Mouse (Mus musculus): Measurements from ENCODE around the gene Zfp971.
"Not testable (repeated sequence)": the region's sequence is repeated elsewhere in the genome, so short reads cannot be mapped to it uniquely, and the experiment has no call there.

DNA sequence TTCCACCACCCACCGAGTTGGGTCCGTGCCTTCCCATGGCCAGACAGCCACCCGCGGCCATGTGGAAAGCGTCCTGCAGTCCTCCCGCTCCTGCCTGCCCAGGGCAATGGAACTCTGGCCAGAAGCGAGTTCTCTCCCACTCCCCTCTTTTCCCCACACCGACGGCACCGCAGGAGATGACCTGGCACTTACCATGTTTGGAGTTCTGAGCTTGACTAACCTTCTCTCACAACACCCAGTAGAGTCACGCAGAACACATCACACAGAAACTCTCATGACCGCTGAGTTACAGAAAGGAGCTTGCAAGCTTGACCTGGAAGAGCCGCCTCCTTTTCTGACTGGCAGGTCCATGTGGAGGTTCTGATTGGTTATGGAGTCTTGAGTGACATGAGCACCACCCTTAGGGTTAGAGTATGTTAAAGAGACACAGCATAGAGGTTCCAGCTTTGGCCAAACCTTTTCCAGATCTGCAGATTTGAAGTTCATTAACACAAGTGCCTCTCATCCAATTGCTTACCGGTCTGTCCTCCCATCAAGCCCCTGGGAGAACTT, 55.2 kb downstream of the Zfp971 start, which contains the start of gene Zfp931:
- not testable (repeated sequence) for TF ChIP-seq CTCF, EP300 (IDR thresholded peaks at IDR 0.05; ENCODE audit: low read depth)

Measured in heart, postnatal 0 days (tissue).